Mouse (Mus musculus): ENCODE results near the gene Ubac2. TPM values are rescaled to one million over a fixed set of nuclear protein-coding genes. Genes with fewer than 3 reads are reported as not detected.

The Ubac2 gene
- polyA plus RNA-seq, 1 experiment from 2014 or later = 43.2 TPM

GRCm38 (mm10) chr14:121933906-121934596 lies 55.6 kb downstream of the Ubac2 start:
- no peak overlapping the region for H3K4me2 ChIP-seq (replicated peaks; ENCODE audit: low read depth, low read length)
- no peak overlapping the region for H3K9ac ChIP-seq (replicated peaks; ENCODE audit: low read depth)
- DNase-seq (ENCODE audit: low spot score) = no peak
- no peak overlapping the region for H3K4me3 ChIP-seq (ENCODE audit: low read depth, low read length)
- no peak for TF ChIP-seq EP300 (IDR thresholded peaks at IDR 0.05)
- no peak for TF ChIP-seq CTCF (IDR thresholded peaks at IDR 0.05)
- no peaks in the 10 kb centered on the region for H3K36me3 ChIP-seq (ENCODE audit: insufficient read depth, low read length)
- H3K27me3 ChIP-seq (replicated peaks; ENCODE audit: insufficient read depth, low read length) = no peaks in the 10 kb centered on the region
- H3K9me3 ChIP-seq (ENCODE audit: low read length) = no peaks in the 10 kb centered on the region
- H3K4me1 ChIP-seq (ENCODE audit: insufficient read depth, low read depth, low read length) = no peaks in the 10 kb centered on the region
- H3K27ac ChIP-seq (ENCODE audit: low read length) = no peak overlapping the region
- WGBS = 82% methylated on average over 7 of the region's 7 CpGs
- ATAC-seq = no peak

- no peak for DNase-seq (ENCODE audit: low spot score)
- Histone ChIP-seq H3K4me1 (ENCODE audit: insufficient read depth, low read depth, low read length) (no peaks in the 10 kb centered on the region), H3K9ac (replicated peaks; ENCODE audit: low read depth) (no peak overlapping the region), H3K9me3 (ENCODE audit: low read length) (no peaks in the 10 kb centered on the region), H3K36me3 (ENCODE audit: insufficient read depth, low read length) (no peaks in the 10 kb centered on the region), H3K27me3 (replicated peaks; ENCODE audit: insufficient read depth, low read length) (no peaks in the 10 kb centered on the region), H3K4me3 (ENCODE audit: low read depth, low read length) (no peak overlapping the region), H3K27ac (ENCODE audit: low read length) (no peak overlapping the region), H3K4me2 (replicated peaks; ENCODE audit: low read depth, low read length) (no peak overlapping the region)
- 72% methylated on average over 5 of the region's 5 CpGs for WGBS
- TF ChIP-seq CTCF (IDR thresholded peaks at IDR 0.05) (no peak), EP300 (IDR thresholded peaks at IDR 0.05) (no peak)
- no peak for ATAC-seq
These were observed 56.2 kb downstream of the Ubac2 start for GRCm38 (mm10) chr14:121934597-121934946.

GRCm38 (mm10) chr14:121936356-121936755 lies 57.9 kb downstream of the Ubac2 start:
- H3K36me3 ChIP-seq (ENCODE audit: insufficient read depth, low read length) = no peaks in the 10 kb centered on the region
- no peak for TF ChIP-seq CTCF (IDR thresholded peaks at IDR 0.05)
- TF ChIP-seq EP300 (IDR thresholded peaks at IDR 0.05) = no peak
- H3K27me3 ChIP-seq (replicated peaks; ENCODE audit: insufficient read depth, low read length) = no peaks in the 10 kb centered on the region
- H3K4me3 ChIP-seq (ENCODE audit: low read depth, low read length) = no peak overlapping the region
- no peak for ATAC-seq
- WGBS = 93% methylated on average over 4 of the region's 4 CpGs
- H3K9ac ChIP-seq (replicated peaks; ENCODE audit: low read depth) = no peak overlapping the region
- H3K4me1 ChIP-seq (ENCODE audit: insufficient read depth, low read depth, low read length) = no peaks in the 10 kb centered on the region
- no peak for DNase-seq (ENCODE audit: low spot score)
- H3K4me2 ChIP-seq (replicated peaks; ENCODE audit: low read depth, low read length) = no peak overlapping the region
- no peak overlapping the region for H3K27ac ChIP-seq (ENCODE audit: low read length)
- H3K9me3 ChIP-seq (ENCODE audit: low read length) = no peaks in the 10 kb centered on the region

DNA sequence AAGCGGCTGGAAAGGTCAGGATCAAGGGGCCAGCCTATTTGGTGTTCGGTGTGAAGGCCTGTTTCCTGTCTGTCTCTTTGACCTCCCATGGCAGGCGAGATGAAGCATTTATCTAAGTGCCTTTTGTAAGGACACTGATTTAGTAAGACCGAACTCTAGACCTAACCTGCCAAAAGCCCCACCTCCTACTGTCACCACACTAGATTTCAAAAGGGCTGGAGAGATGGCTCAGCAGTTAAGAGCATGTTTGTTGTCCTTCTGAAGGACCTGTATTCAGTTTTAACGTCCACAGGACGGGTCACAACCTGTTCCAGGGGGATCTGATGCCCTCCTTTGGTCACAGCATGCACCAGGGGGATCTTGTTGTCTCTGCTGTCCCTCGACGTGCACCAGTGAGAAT lies 58.4 kb downstream of the Ubac2 start:
- 84% methylated on average over 8 of the region's 8 CpGs for WGBS
- Histone ChIP-seq H3K4me2 (replicated peaks; ENCODE audit: low read depth, low read length) (no peak overlapping the region), H3K4me1 (ENCODE audit: insufficient read depth, low read depth, low read length) (no peaks in the 10 kb centered on the region), H3K9me3 (ENCODE audit: low read length) (no peaks in the 10 kb centered on the region), H3K27ac (ENCODE audit: low read length) (no peak overlapping the region), H3K36me3 (ENCODE audit: insufficient read depth, low read length) (no peaks in the 10 kb centered on the region), H3K4me3 (ENCODE audit: low read depth, low read length) (no peak overlapping the region), H3K9ac (replicated peaks; ENCODE audit: low read depth) (no peak overlapping the region), H3K27me3 (replicated peaks; ENCODE audit: insufficient read depth, low read length) (no peaks in the 10 kb centered on the region)
- no peak for TF ChIP-seq CTCF (IDR thresholded peaks at IDR 0.05)
- TF ChIP-seq EP300 (IDR thresholded peaks at IDR 0.05) = no peak
- no peak for ATAC-seq
- no peak for DNase-seq (ENCODE audit: low spot score)

DNA sequence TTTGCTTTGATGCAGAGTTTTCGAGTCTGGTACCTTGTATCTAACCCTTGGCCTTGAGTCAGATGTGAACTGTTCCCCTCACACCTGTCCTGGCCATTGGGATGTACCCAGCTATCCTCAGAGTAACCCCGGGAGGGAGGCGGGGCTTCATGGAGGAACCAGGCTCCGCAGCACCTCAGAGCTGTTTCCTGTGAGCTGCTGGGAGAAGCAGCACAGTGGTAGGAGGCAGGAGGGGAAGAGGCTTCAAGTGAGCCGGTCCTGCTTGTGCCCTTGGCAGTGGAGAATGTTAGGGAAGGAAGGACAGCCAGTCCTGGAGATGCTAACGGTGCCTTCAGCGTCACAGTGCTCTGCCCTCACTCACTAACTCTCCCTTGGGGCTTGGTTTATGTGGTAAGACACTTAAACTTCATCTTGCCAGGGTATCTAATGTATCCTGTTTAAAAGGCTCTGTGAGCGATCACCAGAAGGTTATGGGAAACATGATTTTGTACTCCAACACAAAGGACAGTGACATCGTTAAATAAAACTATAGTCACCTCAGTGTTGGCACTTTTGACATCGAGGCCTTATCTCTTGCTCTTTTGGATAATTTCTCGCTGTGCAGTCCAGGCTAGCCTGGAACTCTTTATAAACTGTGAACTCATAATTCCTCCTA lies 59.3 kb downstream of the Ubac2 start:
- no peak for DNase-seq (ENCODE audit: low spot score)
- no peak overlapping the region for H3K27ac ChIP-seq (ENCODE audit: low read length)
- H3K4me3 ChIP-seq (ENCODE audit: low read depth, low read length) = no peak overlapping the region
- H3K4me1 ChIP-seq (ENCODE audit: insufficient read depth, low read depth, low read length) = no peaks in the 10 kb centered on the region
- H3K9ac ChIP-seq (replicated peaks; ENCODE audit: low read depth) = no peak overlapping the region
- no peak overlapping the region for H3K4me2 ChIP-seq (replicated peaks; ENCODE audit: low read depth, low read length)
- H3K9me3 ChIP-seq (ENCODE audit: low read length) = no peaks in the 10 kb centered on the region
- no peak for ATAC-seq
- TF ChIP-seq EP300 (IDR thresholded peaks at IDR 0.05) (no peak), CTCF (IDR thresholded peaks at IDR 0.05) (no peak)
- no peaks in the 10 kb centered on the region for H3K36me3 ChIP-seq (ENCODE audit: insufficient read depth, low read length)
- no peaks in the 10 kb centered on the region for H3K27me3 ChIP-seq (replicated peaks; ENCODE audit: insufficient read depth, low read length)
- 74% methylated on average over 11 of the region's 11 CpGs for WGBS

DNA sequence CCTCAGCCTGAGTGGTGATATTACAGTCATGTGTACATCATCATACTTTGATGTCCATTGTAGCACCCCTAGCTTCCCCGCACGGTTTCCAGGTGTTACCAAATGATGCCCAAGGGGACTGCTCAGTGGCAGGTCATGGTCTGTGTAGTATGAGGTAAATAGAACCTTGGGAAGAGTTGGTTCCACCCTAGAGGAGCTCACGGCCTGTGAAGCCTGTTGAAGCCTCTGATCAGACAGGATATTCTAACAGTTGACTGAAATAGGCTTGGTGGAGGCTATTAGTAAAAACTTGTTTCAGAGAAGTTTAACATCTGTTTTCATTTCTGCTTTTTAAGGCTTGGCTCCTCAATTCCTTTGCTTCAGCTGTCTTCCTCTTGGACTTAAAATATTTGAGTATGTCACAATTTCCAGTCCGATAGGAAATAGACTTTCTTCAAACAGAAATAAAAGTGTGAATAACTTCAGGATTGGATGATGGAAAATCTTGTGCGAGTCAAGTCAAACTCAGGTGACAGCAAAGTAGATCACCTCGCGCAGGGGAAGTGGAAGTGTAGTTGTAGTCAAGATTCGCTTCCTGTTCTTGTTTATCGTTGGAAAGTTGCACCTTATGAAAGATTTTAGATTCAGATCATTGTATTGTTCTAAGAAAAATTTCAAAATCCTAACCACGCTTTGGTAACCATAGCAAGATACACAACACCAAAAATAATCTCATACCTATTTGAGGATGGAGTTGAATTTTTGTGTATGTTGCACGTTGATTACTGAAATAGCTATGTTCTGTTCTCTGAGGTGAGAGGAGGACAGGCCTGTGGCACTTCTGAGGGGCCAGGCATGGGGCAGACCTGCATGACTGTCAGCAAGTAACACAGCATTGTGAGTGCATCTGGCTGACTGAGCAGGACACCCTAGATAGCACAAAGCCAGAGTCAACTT lies 60.1 kb downstream of the Ubac2 start:
- TF ChIP-seq CTCF (IDR thresholded peaks at IDR 0.05) (no peak), EP300 (IDR thresholded peaks at IDR 0.05) (no peak)
- Histone ChIP-seq H3K4me2 (replicated peaks; ENCODE audit: low read depth, low read length) (no peak overlapping the region), H3K27me3 (replicated peaks; ENCODE audit: insufficient read depth, low read length) (no peaks in the 10 kb centered on the region), H3K4me3 (ENCODE audit: low read depth, low read length) (no peak overlapping the region), H3K27ac (ENCODE audit: low read length) (no peak overlapping the region), H3K4me1 (ENCODE audit: insufficient read depth, low read depth, low read length) (no peaks in the 10 kb centered on the region), H3K9ac (replicated peaks; ENCODE audit: low read depth) (no peak overlapping the region), H3K36me3 (ENCODE audit: insufficient read depth, low read length) (no peaks in the 10 kb centered on the region), H3K9me3 (ENCODE audit: low read length) (no peaks in the 10 kb centered on the region)
- ATAC-seq (no peak), DNase-seq (ENCODE audit: low spot score) (no peak)
- 79% methylated on average over 11 of the region's 11 CpGs for WGBS

All from lung, postnatal 0 days (tissue).